Mouse (Mus musculus) retina, embryonic 14.5 days (tissue): ENCODE data around the gene Ebf4.
A peak's percentile ranks its signal among the peaks of the same experiment; 100 is the strongest.

Experiments
- DNase-seq: peaks from one replicate; pipeline ENCODE4 v3.0.0-alpha.2; 2015; ENCODE audit warnings: low spot score

The Ebf4 gene

DNA sequence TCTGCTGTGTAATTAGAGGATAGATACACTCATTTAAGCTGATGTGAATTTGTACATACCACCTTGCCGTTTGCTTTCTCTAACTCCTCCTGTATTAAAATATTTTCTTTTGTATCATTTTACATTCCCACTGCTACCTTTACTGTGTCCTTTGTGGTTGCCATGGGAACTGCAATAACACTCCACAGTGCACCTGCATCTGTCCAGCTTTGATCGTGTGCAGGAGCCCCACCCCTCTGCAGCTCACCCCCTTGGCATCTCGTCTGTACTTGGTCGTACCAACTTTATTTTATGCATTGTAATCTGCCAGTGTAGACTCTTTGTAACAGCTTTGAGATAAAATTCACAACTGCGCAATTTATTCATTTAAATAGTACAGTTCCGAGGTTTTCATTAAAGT lies 88.9 kb downstream of the Ebf4 start:
- no peak for DNase-seq

GRCm38 (mm10) chr2:130386212-130386611 lies 91.2 kb downstream of the Ebf4 start:
- no peak for DNase-seq

GRCm38 (mm10) chr2:130388796-130389195 lies 93.8 kb downstream of the Ebf4 start:
- DNase-seq = peak; percentile 20

DNA sequence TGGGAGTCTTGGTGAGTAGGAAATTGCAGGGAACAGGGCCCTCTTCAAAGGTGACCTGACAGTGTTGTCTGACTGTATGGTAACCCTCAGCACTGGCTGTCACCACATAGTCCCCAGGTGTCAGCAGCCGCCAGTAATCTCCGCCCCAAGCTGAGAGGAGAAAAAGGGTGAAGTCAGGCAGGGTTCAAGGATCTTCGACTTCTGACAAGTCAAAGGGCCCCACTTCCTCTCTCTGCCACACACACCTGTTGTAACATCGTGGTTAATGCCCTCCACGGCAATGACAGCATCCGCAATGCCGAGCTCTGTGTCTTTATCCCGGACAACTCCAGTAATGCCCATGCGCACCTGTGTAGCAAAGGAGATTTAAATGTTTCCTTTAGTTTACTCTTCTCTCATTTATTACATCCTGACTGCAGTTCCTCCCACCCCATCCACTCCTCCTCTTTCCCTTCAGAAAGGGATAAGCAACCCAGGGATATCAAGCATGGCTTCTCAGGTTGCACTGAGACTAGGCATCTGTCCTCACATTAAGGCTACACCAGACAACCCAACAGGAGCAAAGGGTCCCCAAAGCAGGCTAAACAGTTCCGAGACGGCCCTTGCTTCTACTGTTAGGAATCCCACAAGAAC lies 96.1 kb downstream of the Ebf4 start:
- no peak for DNase-seq

GRCm38 (mm10) chr2:130392836-130393235 lies 97.9 kb downstream of the Ebf4 start:
- DNase-seq = no peak

GRCm38 (mm10) chr2:130395696-130396095 lies 100.7 kb downstream of the Ebf4 start:
- DNase-seq = no peak

DNA sequence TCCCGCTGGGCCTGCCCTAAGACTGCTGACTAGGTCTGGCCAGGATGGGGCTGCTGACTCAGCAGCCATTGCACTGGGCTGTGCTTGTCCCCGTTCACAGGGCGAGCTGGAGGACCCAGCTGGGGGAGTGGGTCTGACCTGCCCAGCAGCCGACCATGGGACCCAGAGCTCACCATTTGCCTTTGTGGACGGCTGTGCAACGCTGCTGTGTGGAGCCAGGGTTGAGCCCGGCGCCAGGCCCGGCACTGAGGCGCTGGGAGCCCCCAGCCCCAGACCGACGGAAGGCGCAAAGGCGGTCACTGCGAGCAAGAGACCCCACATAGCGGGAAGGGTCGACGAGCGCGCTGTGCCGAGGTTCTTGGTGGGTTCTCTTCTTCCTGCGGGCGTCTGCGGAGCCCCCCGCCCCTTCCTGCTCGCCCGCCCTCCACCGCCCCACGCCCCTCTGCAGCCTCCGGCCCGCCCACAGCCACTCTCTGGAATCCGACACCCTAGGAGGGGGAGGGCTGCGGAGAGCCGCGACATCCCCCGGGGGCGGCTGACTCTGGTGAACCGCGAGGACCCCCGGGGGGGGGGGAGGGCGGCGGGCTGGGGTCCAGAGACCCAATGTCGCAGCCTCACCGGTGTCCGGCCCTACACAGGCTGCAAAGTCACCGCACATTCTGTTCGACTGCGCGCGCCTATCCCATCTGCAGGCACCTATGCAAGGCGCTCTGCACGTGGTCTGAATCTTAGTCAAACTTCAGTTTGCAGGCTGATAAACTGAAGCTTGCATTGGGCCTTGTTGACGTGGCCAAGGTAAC lies 102.4 kb downstream of the Ebf4 start, which contains the start of gene Cpxm1:
Gene Cpxm1, minus strand, starts transcription at position 389 of the 800 bp plus-strand sequence.
- peak; percentile 67 for DNase-seq

DNA sequence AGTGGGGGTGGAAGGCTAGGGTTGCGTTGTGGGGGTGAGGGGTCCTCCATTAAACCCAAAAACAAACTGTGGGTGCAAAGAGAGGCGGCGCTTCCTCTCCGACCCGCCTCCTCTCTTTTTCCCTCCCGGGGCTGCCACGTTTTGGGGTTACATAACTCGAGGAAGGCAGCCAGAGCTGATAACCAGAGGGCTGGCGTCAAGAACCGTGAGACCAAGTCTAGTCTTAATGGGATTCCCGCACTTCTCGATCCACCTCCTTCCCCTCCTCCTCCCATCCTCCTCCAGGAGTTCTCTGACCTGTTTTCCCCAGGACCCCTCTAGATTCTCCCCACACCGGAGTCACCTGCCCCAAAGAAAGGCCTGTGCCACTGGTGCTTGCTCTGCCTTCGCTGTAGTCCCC lies 103.1 kb downstream of the Ebf4 start:
- no peak for DNase-seq

GRCm38 (mm10) chr2:130400046-130400445 lies 105.1 kb downstream of the Ebf4 start:
- DNase-seq = no peak

DNA sequence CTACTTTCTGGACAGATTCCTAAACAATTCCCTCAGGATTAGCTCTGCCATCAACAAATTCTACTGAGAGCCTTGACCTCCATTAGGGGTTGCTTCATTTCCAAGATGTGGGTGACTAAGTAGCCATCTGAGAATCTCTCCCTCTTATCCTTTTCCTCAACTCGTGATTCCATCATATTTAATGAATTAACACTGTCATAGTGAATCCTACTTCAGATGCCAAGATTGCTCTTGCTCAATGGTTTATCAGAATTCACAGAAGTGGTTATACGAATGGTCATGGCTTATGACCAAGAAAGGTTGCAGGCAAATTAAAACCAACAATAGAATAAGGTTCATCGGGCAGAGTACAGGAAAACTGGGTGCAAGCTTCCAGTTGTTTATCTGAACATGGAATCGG lies 106.9 kb downstream of the Ebf4 start:
- no peak for DNase-seq

DNA sequence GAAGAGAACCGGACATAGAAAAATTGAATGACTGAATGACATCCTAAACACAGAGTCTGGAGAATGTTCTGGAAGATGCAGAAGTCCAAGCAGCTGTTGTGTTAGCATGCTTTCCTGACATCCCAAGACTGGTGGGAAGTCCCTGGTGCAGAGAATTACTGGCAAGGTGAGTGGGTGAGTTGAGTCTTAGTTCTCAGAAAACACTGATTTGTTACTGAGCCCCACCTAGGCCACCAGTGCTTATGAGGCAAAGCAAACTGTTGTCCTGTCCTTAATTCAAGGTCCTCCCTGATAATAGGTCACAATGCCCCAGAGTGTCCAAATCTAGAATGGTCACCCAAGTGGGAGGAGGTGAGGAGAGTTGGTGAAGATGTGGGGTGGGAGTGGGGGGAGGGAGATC lies 110.0 kb downstream of the Ebf4 start, which contains the start of the genes Gm28372 and 1700020A23Rik:
Gene Gm28372, plus strand, starts transcription at position 301 of the 400 bp plus-strand sequence.
Gene 1700020A23Rik, plus strand, starts transcription at position 321 of the 400 bp plus-strand sequence.
- DNase-seq = no peak

- no peak for DNase-seq
These were observed 111.2 kb downstream of the Ebf4 start, which contains the start of gene Tmem239 for GRCm38 (mm10) chr2:130406178-130406577. Gene Tmem239 (plus strand): TSS chr2:130406478.

- DNase-seq = peak; percentile 53
These were observed 113.2 kb downstream of the Ebf4 start for GRCm38 (mm10) chr2:130408194-130408593.

DNA sequence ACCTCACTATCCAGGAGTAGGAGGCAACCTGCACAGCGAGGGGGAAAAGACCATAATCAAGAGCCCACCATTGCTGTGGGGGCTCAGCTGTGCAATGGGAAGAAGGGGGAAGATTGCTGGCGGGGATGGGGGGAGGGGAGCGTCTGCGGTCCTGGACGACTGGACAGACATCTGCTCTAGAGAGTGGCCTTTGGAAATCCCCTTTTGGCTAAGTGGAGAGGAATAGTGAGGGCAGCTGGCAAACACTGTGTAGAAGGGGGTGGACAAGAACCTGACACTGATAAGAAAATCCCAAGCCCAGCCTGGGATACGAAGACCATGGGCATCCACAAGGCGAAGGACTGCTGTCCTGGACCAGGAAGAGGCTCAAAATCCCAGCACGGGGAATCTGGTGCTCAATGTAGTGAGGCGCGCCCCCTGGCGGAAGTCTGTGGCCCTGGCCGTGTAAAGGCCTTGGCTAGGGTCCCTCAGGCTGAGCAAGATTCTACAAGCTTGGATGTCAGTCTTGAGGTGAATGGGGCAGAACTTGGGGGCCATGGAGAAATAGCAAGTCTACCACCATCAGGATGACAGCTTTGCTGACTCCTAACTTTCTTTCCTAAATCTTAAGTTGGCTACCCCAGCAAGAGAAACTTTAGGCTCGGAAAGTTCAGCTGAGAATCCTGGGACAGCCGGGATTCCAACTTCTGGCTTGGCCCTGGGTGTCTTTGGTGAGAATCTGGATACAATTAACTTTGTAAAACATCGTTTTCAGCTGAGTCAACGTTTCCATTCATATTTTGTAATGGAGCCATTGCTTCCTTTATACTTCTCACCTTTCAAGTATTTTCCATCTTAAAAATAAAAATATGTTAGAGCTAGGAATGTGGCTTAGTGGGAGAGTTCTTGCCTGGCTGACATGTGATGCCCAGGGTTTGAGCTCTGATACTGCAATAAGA lies 116.9 kb downstream of the Ebf4 start:
- peak; percentile 94 for DNase-seq

DNA sequence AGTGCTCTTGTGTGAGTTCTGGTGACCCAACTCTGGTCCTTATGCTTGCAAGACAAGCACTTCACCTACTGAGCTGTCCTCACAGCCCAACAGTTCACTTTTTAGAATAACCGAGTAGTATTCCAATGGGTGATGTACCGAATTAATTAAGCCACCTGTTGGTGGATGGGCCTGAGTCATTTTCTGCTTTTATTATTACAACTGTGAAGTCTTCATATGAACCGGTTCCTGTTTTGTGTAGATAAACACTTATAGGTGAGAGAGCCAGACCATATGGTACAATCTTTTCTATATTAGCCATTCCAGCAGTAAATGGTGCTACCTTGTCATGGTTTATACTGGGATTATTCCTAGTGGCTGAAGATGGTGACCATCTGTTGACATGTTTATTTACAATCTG lies 117.8 kb downstream of the Ebf4 start:
- no peak for DNase-seq

DNA sequence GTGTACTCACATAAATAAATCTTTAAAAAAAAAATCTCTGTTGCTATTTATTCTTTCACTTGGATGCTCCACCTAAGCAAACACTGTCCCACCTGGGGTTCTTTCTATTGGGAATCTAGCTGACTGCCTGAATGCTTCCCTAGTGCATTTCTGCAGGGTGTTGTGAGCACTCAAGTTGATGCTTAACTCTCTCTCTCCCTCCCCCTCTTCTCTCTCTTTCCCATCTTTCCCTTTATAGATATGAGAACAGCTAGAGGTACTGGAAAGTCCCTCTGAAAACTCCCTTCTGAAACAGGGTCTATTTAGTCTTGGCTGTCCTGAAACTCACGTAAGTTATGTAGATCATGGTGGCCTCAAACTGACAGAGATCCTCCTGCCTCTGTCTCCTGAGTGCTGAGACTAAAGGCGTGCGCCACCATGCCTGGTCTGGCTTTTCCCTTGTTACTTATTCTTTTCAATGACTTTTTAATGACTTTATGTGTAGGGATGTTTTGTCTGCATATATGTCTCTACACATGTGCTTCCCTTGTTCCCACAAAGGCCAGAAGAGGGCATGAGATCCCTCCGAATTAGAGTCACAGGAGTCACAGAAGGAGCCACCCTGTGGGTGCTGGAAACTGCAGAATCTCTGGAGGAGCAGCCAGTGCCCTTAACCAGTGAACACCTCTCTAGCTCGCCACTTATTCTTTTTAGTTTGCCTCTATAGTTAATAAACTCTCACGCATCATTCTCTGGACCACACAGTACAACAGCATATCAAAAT lies 119.3 kb downstream of the Ebf4 start:
- DNase-seq = no peak
